Mouse (Mus musculus): ENCODE results near the gene Mrpl1.

DNA sequence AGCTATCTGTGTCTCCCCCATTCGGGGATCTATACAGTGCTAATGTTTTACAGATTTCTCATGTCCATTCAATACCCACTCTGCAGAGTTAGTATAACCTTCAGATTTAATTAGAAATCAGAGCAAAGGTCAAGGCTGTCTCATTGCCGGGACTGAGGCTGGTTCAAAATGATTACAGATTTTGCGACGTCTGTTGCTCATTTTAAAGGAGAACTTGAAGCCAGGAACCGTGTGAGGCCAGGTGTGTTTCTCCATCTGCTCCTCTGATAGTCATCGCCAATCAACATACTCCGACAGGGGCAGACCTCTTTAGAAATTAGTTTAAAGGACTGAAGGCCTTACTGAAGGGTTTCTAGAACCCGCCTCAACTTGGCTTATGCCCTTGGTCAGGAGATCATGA is 96.5 kb downstream of the Mrpl1 start:
- TF ChIP-seq CTCF (IDR thresholded peaks at IDR 0.05; ENCODE audit: borderline replicate concordance, extremely low read depth, insufficient read depth, insufficient read length) (no peak), POLR2A (IDR thresholded peaks at IDR 0.05; ENCODE audit: borderline replicate concordance, extremely low read depth, insufficient read depth, insufficient read length, poor library complexity, severe bottlenecking) (no peak)
